Mouse (Mus musculus) kidney, adult 9 months (tissue): Measurements from ENCODE around the gene Tex26.

ENCODE experiments used
- DNase-seq: peaks from one replicate; pipeline ENCODE4 v3.0.0; 2022

The Tex26 gene

GRCm38 (mm10) chr5:149439531-149440179 lies at the start of gene Tex26:
Gene Tex26, plus strand, starts transcription at chr5:149439660.
- DNase-seq: no peak

- DNase-seq: no peak
These were observed 47.7 kb upstream of the Tex26 start for GRCm38 (mm10) chr5:149391574-149392375.

GRCm38 (mm10) chr5:149392420-149392988 lies 47.0 kb upstream of the Tex26 start:
- DNase-seq: no peak

GRCm38 (mm10) chr5:149401446-149401975 lies 37.9 kb upstream of the Tex26 start:
- DNase-seq: no peak

GRCm38 (mm10) chr5:149402029-149402428 lies 37.4 kb upstream of the Tex26 start:
- no peak for DNase-seq

- DNase-seq: peak; percentile 12
These were observed 36.1 kb upstream of the Tex26 start for GRCm38 (mm10) chr5:149403386-149403785.

GRCm38 (mm10) chr5:149404710-149405109 lies 34.8 kb upstream of the Tex26 start:
- no peak for DNase-seq

GRCm38 (mm10) chr5:149406791-149407276 lies 32.6 kb upstream of the Tex26 start:
- DNase-seq: no peak

GRCm38 (mm10) chr5:149409502-149409901 lies 30.0 kb upstream of the Tex26 start:
- no peak for DNase-seq

GRCm38 (mm10) chr5:149411509-149412193 lies 27.8 kb upstream of the Tex26 start, which contains the start of gene Medag:
Gene Medag, plus strand, starts transcription at chr5:149411749.
- DNase-seq: peak; percentile 11

- DNase-seq: no peak
These were observed 27.3 kb upstream of the Tex26 start for GRCm38 (mm10) chr5:149412194-149412575.

GRCm38 (mm10) chr5:149412671-149413070 lies 26.8 kb upstream of the Tex26 start:
- DNase-seq: no peak

GRCm38 (mm10) chr5:149414369-149415167 lies 24.9 kb upstream of the Tex26 start:
- no peak for DNase-seq

- no peak for DNase-seq
These were observed 22.1 kb upstream of the Tex26 start for GRCm38 (mm10) chr5:149417381-149417780.

- DNase-seq: no peak
These were observed 12.9 kb upstream of the Tex26 start for GRCm38 (mm10) chr5:149426525-149426924.

GRCm38 (mm10) chr5:149427277-149428060 lies 12.0 kb upstream of the Tex26 start:
- no peak for DNase-seq

GRCm38 (mm10) chr5:149428347-149428746 lies 11.1 kb upstream of the Tex26 start:
- DNase-seq: no peak

- peak; percentile 75 for DNase-seq
These were observed 10.6 kb upstream of the Tex26 start for GRCm38 (mm10) chr5:149428810-149429255.

GRCm38 (mm10) chr5:149429541-149429940 lies 9.9 kb upstream of the Tex26 start:
- no peak for DNase-seq

GRCm38 (mm10) chr5:149430943-149431342 lies 8.5 kb upstream of the Tex26 start:
- no peak for DNase-seq

- DNase-seq: no peak
These were observed 5.8 kb upstream of the Tex26 start for GRCm38 (mm10) chr5:149433618-149434017.
